Mouse (Mus musculus) embryo, embryonic 10.5 days (tissue): ENCODE results near the gene Pknox2.

Experiments used
- DNase-seq: peaks from one replicate; pipeline ENCODE4 v3.0.0-alpha.2; 2015; ENCODE audit warnings: low spot score

The Pknox2 gene

GRCm38 (mm10) chr9:37140464-37141181 lies 6.6 kb downstream of the Pknox2 start:
- no peak for DNase-seq

GRCm38 (mm10) chr9:37139514-37139913 lies 7.7 kb downstream of the Pknox2 start:
- peak; percentile 86 for DNase-seq

GRCm38 (mm10) chr9:37138883-37139282 lies 8.3 kb downstream of the Pknox2 start:
- DNase-seq: no peak

GRCm38 (mm10) chr9:37136340-37136739 lies 10.9 kb downstream of the Pknox2 start:
- no peak for DNase-seq

GRCm38 (mm10) chr9:37133495-37133894 lies 13.7 kb downstream of the Pknox2 start:
- no peak for DNase-seq

- DNase-seq: no peak
These were observed 18.2 kb downstream of the Pknox2 start for GRCm38 (mm10) chr9:37129046-37129445.

- DNase-seq: no peak
These were observed 21.0 kb downstream of the Pknox2 start for GRCm38 (mm10) chr9:37126197-37126596.

- DNase-seq: no peak
These were observed 22.3 kb downstream of the Pknox2 start for GRCm38 (mm10) chr9:37124696-37125480.

GRCm38 (mm10) chr9:37123384-37123783 lies 23.8 kb downstream of the Pknox2 start:
- DNase-seq: no peak

GRCm38 (mm10) chr9:37122971-37123370 lies 24.2 kb downstream of the Pknox2 start:
- DNase-seq: no peak

GRCm38 (mm10) chr9:37122381-37122780 lies 24.8 kb downstream of the Pknox2 start:
- DNase-seq: no peak

- peak; percentile 52 for DNase-seq
These were observed 25.4 kb downstream of the Pknox2 start for GRCm38 (mm10) chr9:37121761-37122331.

- no peak for DNase-seq
These were observed 26.4 kb downstream of the Pknox2 start for GRCm38 (mm10) chr9:37120801-37121200.

- no peak for DNase-seq
These were observed 29.7 kb downstream of the Pknox2 start for GRCm38 (mm10) chr9:37117529-37117928.

GRCm38 (mm10) chr9:37116632-37117413 lies 30.4 kb downstream of the Pknox2 start:
- no peak for DNase-seq

GRCm38 (mm10) chr9:37115820-37116219 lies 31.4 kb downstream of the Pknox2 start:
- DNase-seq: no peak

- DNase-seq: peak; percentile 69
These were observed 32.6 kb downstream of the Pknox2 start for GRCm38 (mm10) chr9:37114286-37115267.

- DNase-seq: no peak
These were observed 39.7 kb downstream of the Pknox2 start for GRCm38 (mm10) chr9:37107546-37107945.

- peak; percentile 70 for DNase-seq
These were observed 40.4 kb downstream of the Pknox2 start for GRCm38 (mm10) chr9:37106808-37107207.

- DNase-seq: no peak
These were observed 43.0 kb downstream of the Pknox2 start for GRCm38 (mm10) chr9:37104249-37104648.

- no peak for DNase-seq
These were observed 43.4 kb downstream of the Pknox2 start for GRCm38 (mm10) chr9:37103778-37104177.
